Mouse (Mus musculus): ENCODE data around the gene Gm4952. TPM values are rescaled to one million over a fixed set of nuclear protein-coding genes. Genes with fewer than 3 reads are reported as not detected.

Gm4952 gene
- polyA plus RNA-seq, 2 experiments: 1.9 to 4.3 TPM

DNA sequence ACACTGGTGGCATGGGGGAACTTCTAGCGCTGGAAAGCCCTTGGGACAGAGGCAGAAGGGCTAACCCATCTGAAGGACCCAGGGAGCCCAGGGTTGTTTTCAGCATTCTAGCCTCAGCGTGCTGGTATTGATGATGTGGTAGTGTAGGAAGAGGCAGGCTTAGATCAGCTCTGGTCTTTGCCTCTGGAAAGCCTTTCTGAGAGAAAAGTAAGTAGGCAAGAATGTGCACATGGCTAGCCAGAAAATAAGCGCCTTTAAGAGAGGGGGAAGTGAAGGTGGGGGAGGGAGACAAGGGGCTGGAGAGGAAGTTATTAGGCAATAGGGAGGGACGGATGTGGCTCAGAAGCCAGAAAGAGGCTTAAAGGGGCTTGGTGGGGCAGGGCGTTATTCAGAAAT, 25.8 kb upstream of the Gm4952 start:
- no peak for DNase-seq (ENCODE audit: low read depth in 3 of 3, low spot score in 3 of 3)
- H3K36me3 ChIP-seq (replicated peaks; ENCODE audit: control insufficient read depth, insufficient read depth, low read depth): peaks cover 21% of the 10 kb centered on the region
- ATAC-seq (ENCODE audit: insufficient read depth): no peak; the same call in 1 of the 2 replicates
- peak overlapping the region; percentile 75 for H3K4me2 ChIP-seq (ENCODE audit: low read depth)
- peaks cover 13 to 26% of the 10 kb centered on the region in 2 experiments for H3K4me1 ChIP-seq (replicated peaks; ENCODE audit: control insufficient read depth in 2 of 2, insufficient read depth in 2 of 2, low read length in 1 of 2)
- H3K9me3 ChIP-seq (ENCODE audit: control insufficient read depth, low read length): no peaks in the 10 kb centered on the region
- TF ChIP-seq EP300 (IDR thresholded peaks at IDR 0.05; ENCODE audit: low read depth) (no peak), CTCF (IDR thresholded peaks at IDR 0.05; ENCODE audit: low read depth) (no peak)
- no peaks in the 10 kb centered on the region for H3K27me3 ChIP-seq (ENCODE audit: control insufficient read depth, insufficient read depth, low read length)
- 3% methylated on average over 5 of the region's 5 CpGs for WGBS (ENCODE audit: insufficient replicate concordance)
- H3K27ac ChIP-seq: peak overlapping the region; percentile 60
- peak overlapping the region; percentile 86 for H3K9ac ChIP-seq (replicated peaks)
- H3K4me3 ChIP-seq (ENCODE audit: insufficient read depth in 1 of 2, low read depth in 2 of 2, low read length in 2 of 2): peak overlapping the region; percentile 74 to 100

DNA sequence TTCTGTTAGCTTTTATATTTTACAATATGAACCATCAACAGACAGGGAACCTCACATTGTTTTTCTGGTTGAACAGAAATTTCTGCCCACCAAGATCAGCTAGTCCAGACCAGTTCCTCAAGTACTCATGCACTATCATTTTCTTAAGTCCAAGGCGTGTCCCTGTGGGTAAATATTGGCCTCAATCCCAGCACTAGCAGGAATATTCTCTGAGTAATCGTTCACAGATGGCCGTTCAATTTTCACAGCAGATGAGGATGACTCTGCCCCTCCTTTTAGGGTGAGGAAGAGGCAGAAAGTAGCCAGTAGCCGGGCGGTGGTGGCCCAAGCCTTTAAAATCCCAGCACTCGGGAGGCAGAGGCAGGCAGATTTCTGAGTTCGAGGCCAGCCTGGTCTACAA, 24.7 kb upstream of the Gm4952 start:
- Histone ChIP-seq H3K27me3 (ENCODE audit: control insufficient read depth, insufficient read depth, low read length) (no peaks in the 10 kb centered on the region), H3K9me3 (ENCODE audit: control insufficient read depth, low read length) (no peaks in the 10 kb centered on the region), H3K27ac (no peak overlapping the region; the same call in 1 of the 2 replicates), H3K4me2 (ENCODE audit: low read depth) (peak overlapping the region; percentile 75), H3K36me3 (replicated peaks; ENCODE audit: control insufficient read depth, insufficient read depth, low read depth) (peaks cover 26% of the 10 kb centered on the region), H3K4me3 (ENCODE audit: insufficient read depth in 1 of 2, low read depth in 2 of 2, low read length in 2 of 2) (peak overlapping the region; percentile 74 to 100), H3K4me1 (replicated peaks; ENCODE audit: control insufficient read depth in 2 of 2, insufficient read depth in 2 of 2, low read length in 1 of 2) (peaks cover 13 to 26% of the 10 kb centered on the region in 2 experiments), H3K9ac (replicated peaks) (peak overlapping the region; percentile 86)
- DNase-seq (ENCODE audit: low read depth in 3 of 3, low spot score in 3 of 3): no peak
- WGBS (ENCODE audit: insufficient replicate concordance): 53% methylated on average over 7 of the region's 7 CpGs
- TF ChIP-seq EP300 (IDR thresholded peaks at IDR 0.05; ENCODE audit: low read depth) (no peak), CTCF (IDR thresholded peaks at IDR 0.05; ENCODE audit: low read depth) (no peak)
- no peak for ATAC-seq (ENCODE audit: insufficient read depth)

GRCm38 (mm10) chr19:12575514-12575913, 24.3 kb upstream of the Gm4952 start:
- H3K9ac ChIP-seq (replicated peaks): no peak overlapping the region; the same call in 1 of the 2 replicates
- no peak for TF ChIP-seq CTCF (IDR thresholded peaks at IDR 0.05; ENCODE audit: low read depth)
- TF ChIP-seq EP300 (IDR thresholded peaks at IDR 0.05; ENCODE audit: low read depth): no peak
- DNase-seq (ENCODE audit: low read depth in 3 of 3, low spot score in 3 of 3) (no peak), ATAC-seq (ENCODE audit: insufficient read depth) (no peak)
- peaks cover 26% of the 10 kb centered on the region for H3K36me3 ChIP-seq (replicated peaks; ENCODE audit: control insufficient read depth, insufficient read depth, low read depth)
- peaks cover 13 to 26% of the 10 kb centered on the region in 2 experiments for H3K4me1 ChIP-seq (replicated peaks; ENCODE audit: control insufficient read depth in 2 of 2, insufficient read depth in 2 of 2, low read length in 1 of 2)
- H3K9me3 ChIP-seq (ENCODE audit: control insufficient read depth, low read length): no peaks in the 10 kb centered on the region
- H3K27ac ChIP-seq: no peak overlapping the region
- peak overlapping the region; percentile 75 for H3K4me2 ChIP-seq (ENCODE audit: low read depth)
- WGBS (ENCODE audit: insufficient replicate concordance): 76% methylated on average over 2 of the region's 2 CpGs
- H3K4me3 ChIP-seq (ENCODE audit: insufficient read depth in 1 of 2, low read depth in 2 of 2, low read length in 2 of 2): peak overlapping the region; percentile 28 to 74; a peak in 3 of 4 replicates
- H3K27me3 ChIP-seq (ENCODE audit: control insufficient read depth, insufficient read depth, low read length): no peaks in the 10 kb centered on the region

DNA sequence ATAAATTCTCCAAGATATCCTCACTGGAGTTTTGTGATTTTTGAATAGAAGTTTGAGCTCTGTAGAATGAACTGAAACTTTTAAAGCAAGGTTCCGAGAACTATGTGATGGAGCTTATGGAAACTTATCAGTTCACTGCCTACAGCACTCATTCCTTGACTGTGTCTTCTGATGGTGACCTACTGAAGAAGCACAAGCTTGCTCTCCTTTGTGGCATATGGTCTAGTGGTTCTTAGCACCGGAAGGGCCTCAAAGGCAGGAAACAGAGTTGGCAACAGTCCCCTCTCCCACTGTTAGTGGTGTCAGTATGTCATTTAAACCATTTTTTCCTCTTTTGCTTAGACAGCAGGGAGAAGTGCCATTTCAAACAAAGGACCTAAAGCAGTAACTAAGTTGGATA, 23.1 kb upstream of the Gm4952 start:
- Histone ChIP-seq H3K27ac (no peak overlapping the region), H3K4me1 (replicated peaks; ENCODE audit: control insufficient read depth in 2 of 2, insufficient read depth in 2 of 2, low read length in 1 of 2) (peaks cover 13 to 26% of the 10 kb centered on the region in 2 experiments), H3K4me2 (ENCODE audit: low read depth) (peak overlapping the region; percentile 7; the same call in 1 of the 2 replicates), H3K9me3 (ENCODE audit: control insufficient read depth, low read length) (no peaks in the 10 kb centered on the region), H3K9ac (replicated peaks) (no peak overlapping the region), H3K4me3 (ENCODE audit: insufficient read depth in 1 of 2, low read depth in 2 of 2, low read length in 2 of 2) (no peak overlapping the region), H3K27me3 (ENCODE audit: control insufficient read depth, insufficient read depth, low read length) (no peaks in the 10 kb centered on the region), H3K36me3 (replicated peaks; ENCODE audit: control insufficient read depth, insufficient read depth, low read depth) (peaks cover 26% of the 10 kb centered on the region)
- ATAC-seq (ENCODE audit: insufficient read depth) (no peak), DNase-seq (ENCODE audit: low read depth in 3 of 3, low spot score in 3 of 3) (no peak)
- 44% methylated on average over 2 of the region's 2 CpGs for WGBS (ENCODE audit: insufficient replicate concordance)
- no peak for TF ChIP-seq CTCF (IDR thresholded peaks at IDR 0.05; ENCODE audit: low read depth)
- no peak for TF ChIP-seq EP300 (IDR thresholded peaks at IDR 0.05; ENCODE audit: low read depth)

- H3K4me2 ChIP-seq (ENCODE audit: low read depth): no peak overlapping the region
- TF ChIP-seq CTCF (IDR thresholded peaks at IDR 0.05; ENCODE audit: low read depth): no peak
- no peak for TF ChIP-seq EP300 (IDR thresholded peaks at IDR 0.05; ENCODE audit: low read depth)
- no peak overlapping the region for H3K4me3 ChIP-seq (ENCODE audit: insufficient read depth in 1 of 2, low read depth in 2 of 2, low read length in 2 of 2)
- H3K9ac ChIP-seq (replicated peaks): no peak overlapping the region
- DNase-seq (ENCODE audit: low read depth in 3 of 3, low spot score in 3 of 3): no peak
- ATAC-seq (ENCODE audit: insufficient read depth): no peak
- no peak overlapping the region for H3K27ac ChIP-seq
- no peaks in the 10 kb centered on the region for H3K9me3 ChIP-seq (ENCODE audit: control insufficient read depth, low read length)
- H3K27me3 ChIP-seq (ENCODE audit: control insufficient read depth, insufficient read depth, low read length): no peaks in the 10 kb centered on the region
- 0 out of 4 replicates have a peak, but pooled peaks cover 0 to 2% of the 10 kb centered on the region in 2 experiments for H3K4me1 ChIP-seq (replicated peaks; ENCODE audit: control insufficient read depth in 2 of 2, insufficient read depth in 2 of 2, low read length in 1 of 2)
- 51% methylated on average over 4 of the region's 4 CpGs for WGBS (ENCODE audit: insufficient replicate concordance)
- H3K36me3 ChIP-seq (replicated peaks; ENCODE audit: control insufficient read depth, insufficient read depth, low read depth): peaks cover 32% of the 10 kb centered on the region
Observed at GRCm38 (mm10) chr19:12585310-12585709, 14.5 kb upstream of the Gm4952 start.

Measured in liver, embryonic 14.5 days (tissue).